Mouse (Mus musculus) WW6 (cell line): ENCODE data around the gene Mtx1.
"Not testable (repeated sequence)": the region's sequence is repeated elsewhere in the genome, so short reads cannot be mapped to it uniquely, and the experiment has no call there.

Source experiments
- DNase-seq: peaks from one replicate; pipeline ENCODE4 v3.0.0-alpha.2; 2013; ENCODE audit warnings: low read depth, low spot score

Mtx1 gene

DNA sequence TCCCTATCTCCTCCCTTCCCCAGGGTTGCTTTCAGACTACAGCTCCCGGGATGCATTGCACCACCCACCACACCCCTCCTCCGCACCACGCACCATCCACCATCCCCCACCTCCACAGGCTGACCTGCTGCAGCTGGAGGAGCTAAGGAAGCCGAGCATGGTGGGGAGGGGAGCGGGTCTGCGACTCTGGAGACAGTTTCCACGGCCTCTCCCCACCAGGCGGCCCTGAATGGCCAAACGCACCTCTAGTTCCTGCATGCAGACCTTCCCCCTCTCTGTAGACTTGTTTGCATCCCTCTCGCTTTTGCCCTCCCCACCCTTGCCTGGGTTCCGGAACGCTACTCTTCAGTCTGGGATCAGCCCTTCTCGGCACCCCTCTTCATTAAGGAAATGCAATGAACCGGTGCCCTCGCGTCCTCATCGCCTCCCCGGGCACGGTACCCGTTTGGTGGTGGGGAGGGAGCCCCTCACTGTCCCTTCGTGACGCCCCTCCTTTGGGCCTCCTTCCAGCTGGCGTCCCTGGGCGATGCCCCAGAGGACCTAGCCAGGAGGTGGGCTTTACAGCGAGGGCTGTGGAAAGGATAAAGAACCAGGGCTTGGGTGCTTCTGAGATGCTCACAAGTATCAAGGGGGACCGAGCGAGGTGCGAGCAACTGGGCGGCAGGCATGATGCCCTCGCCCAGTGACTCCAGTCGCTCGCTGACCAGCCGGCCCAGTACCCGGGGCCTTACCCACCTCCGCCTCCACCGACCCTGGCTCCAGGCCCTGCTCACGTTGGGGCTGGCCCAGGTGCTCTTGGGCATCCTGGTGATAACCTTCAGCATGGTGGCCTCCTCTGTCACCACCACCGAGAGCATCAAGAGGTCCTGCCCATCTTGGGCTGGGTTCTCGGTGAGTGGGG is 43.6 kb downstream of the Mtx1 start, which contains the start of gene Fam189b:
TSS of gene Fam189b (plus strand) at position 86 of the 901 bp plus-strand sequence.
- peak; percentile 79 for DNase-seq

GRCm38 (mm10) chr3:89182531-89183057 is 44.3 kb downstream of the Mtx1 start:
- no peak for DNase-seq

GRCm38 (mm10) chr3:89181749-89182500 is 45.0 kb downstream of the Mtx1 start:
- DNase-seq = no peak

GRCm38 (mm10) chr3:89179056-89179455 is 47.8 kb downstream of the Mtx1 start:
- DNase-seq = no peak

DNA sequence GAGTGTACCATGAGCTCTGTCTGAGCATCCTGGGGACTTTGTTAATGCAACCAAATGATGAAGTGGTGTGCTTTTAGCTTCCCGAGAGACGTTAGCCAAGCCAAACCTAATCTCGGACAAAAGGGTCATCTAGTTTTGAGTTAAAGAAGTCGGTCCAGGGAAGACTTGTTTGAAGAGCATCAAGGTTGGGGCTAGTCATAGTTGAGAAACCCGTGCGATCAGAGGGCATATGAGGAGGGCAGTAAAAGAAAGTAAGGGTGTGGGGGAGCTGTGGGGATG is 48.8 kb downstream of the Mtx1 start:
- DNase-seq = no peak

- peak; percentile 95 for DNase-seq
These were observed 49.4 kb downstream of the Mtx1 start, which contains the start of gene Scamp3 for GRCm38 (mm10) chr3:89177242-89178106. Gene Scamp3 (plus strand): TSS chr3:89177473.

- DNase-seq = no peak
These were observed 50.5 kb downstream of the Mtx1 start for GRCm38 (mm10) chr3:89176421-89176820.

GRCm38 (mm10) chr3:89175544-89175943 is 51.3 kb downstream of the Mtx1 start:
- no peak for DNase-seq

- DNase-seq = no peak
These were observed 52.0 kb downstream of the Mtx1 start for GRCm38 (mm10) chr3:89174844-89175243.

DNA sequence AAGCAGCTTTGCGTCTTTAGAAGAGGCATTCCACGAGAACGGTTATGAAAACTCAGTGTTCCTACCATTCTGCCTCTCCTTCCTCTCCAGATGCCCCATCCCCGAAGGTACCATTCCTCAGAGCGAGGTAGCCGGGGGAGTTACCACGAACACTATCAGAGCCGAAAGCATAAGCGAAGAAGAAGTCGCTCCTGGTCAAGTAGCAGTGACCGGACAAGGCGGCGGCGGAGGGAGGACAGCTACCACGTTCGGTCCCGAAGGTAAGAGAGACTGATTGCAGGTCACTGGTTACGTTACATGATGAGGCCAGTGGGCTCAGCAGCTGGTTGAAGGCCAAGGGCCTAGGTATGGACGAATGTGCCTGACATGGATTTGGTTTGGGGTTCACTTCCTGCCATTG is 59.9 kb downstream of the Mtx1 start:
- no peak for DNase-seq

- no peak for DNase-seq
These were observed 61.5 kb downstream of the Mtx1 start for GRCm38 (mm10) chr3:89165268-89165870.

- peak; percentile 85 for DNase-seq
These were observed 62.2 kb downstream of the Mtx1 start, which contains the start of gene Clk2 for GRCm38 (mm10) chr3:89164506-89165267. Gene Clk2 (plus strand): TSS chr3:89164795.

GRCm38 (mm10) chr3:89163643-89164245 is 63.1 kb downstream of the Mtx1 start:
- no peak for DNase-seq

GRCm38 (mm10) chr3:89163123-89163522 is 63.8 kb downstream of the Mtx1 start:
- DNase-seq = no peak

DNA sequence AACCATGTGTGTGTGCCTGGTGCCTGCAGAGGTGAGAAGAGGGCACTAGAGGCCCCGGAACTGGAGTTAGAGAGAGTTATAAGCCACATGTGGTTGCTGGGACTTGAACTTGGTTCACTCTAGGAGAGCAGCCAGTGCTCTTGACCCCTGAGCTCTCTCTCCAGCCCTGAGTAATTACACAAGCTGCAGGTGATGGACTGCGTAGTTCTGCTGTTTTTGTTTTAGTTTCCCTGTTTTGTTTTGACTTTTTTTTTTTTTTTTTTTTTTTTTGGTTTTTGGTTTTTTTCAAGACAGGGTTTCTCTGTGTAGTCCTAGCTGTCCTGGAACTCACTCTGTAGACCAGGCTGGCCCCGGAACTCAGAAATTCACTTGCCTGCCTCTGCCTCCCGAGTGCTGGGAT is 65.1 kb downstream of the Mtx1 start:
- DNase-seq = no peak

GRCm38 (mm10) chr3:89161207-89161606 is 65.7 kb downstream of the Mtx1 start:
- not testable (repeated sequence) for DNase-seq

DNA sequence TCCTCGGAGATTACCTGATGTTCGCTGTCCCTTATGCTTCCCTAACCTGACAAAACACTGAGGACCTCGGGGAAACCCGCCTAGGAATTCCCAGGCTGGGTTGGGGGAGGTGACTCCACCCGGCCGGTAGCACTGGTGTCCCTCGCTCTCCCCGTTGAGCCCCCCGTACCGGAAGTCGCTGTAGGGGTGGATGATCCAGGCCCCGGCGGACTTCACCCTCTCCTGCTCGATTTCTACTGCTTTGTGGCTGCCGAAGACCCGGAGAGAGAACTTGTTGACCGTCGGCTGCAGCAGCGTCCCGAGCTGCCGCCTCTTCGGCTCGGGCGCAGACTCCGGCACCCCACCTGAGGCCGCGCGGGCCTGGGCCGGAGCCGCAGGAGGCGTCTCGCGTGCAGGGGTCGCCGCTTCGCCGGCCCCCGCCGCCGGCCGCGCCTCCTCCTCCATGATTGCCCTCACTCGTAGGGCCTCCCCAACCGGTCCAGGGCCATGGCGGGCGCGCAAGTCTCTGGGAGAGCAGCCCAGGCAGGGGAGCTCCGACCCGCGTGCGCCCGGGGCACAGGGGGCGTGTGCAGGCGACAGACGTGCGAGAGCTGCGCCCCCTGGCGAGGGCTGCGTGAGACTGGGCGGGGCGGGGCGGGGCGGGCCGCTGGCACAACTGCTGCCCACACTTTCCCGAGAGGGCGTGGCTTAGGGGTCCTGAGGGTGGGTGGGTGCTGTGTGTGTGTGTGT is 67.1 kb downstream of the Mtx1 start, which contains the start of gene Hcn3:
TSS of gene Hcn3 (minus strand) at position 581 of the 729 bp plus-strand sequence.
- no peak for DNase-seq

GRCm38 (mm10) chr3:89159211-89159610 is 67.7 kb downstream of the Mtx1 start:
- DNase-seq = no peak
